Mouse (Mus musculus): Measurements from ENCODE around the gene 2010003K11Rik. TPM values are rescaled to one million over a fixed set of nuclear protein-coding genes. Genes with fewer than 3 reads are reported as not detected.

The 2010003K11Rik gene
- polyA plus RNA-seq, 1 experiment from 2014 or later = 0.45 TPM

- no peak overlapping the region for H3K9ac ChIP-seq (ENCODE audit: low read depth, low read length)
- H3K4me2 ChIP-seq (ENCODE audit: low read depth, low read length) = no peak overlapping the region
- H3K9me3 ChIP-seq (replicated peaks; ENCODE audit: control insufficient read depth, low read length) = no peaks in the 10 kb centered on the region
- ATAC-seq (ENCODE audit: low read depth) = no peak
- no peak overlapping the region for H3K27ac ChIP-seq (ENCODE audit: low read length)
- no peaks in the 10 kb centered on the region for H3K27me3 ChIP-seq (ENCODE audit: control insufficient read depth, insufficient read depth, low read depth, low read length)
- no peak overlapping the region for H3K4me3 ChIP-seq (ENCODE audit: low read depth, low read length)
- H3K4me1 ChIP-seq (ENCODE audit: control insufficient read depth, low read depth, low read length) = no peaks in the 10 kb centered on the region
- H3K36me3 ChIP-seq (ENCODE audit: control insufficient read depth, insufficient read depth) = no peaks in the 10 kb centered on the region
- WGBS (ENCODE audit: insufficient replicate concordance) = 58% methylated on average over 10 of the region's 10 CpGs
Observed at GRCm38 (mm10) chr19:4491080-4491695, 7.2 kb downstream of the 2010003K11Rik start.

GRCm38 (mm10) chr19:4487877-4488276, 10.5 kb downstream of the 2010003K11Rik start:
- H3K27me3 ChIP-seq (ENCODE audit: control insufficient read depth, insufficient read depth, low read depth, low read length) = no peaks in the 10 kb centered on the region
- H3K4me2 ChIP-seq (ENCODE audit: low read depth, low read length) = no peak overlapping the region
- H3K27ac ChIP-seq (ENCODE audit: low read length) = no peak overlapping the region
- H3K4me3 ChIP-seq (ENCODE audit: low read depth, low read length) = no peak overlapping the region
- no peak overlapping the region for H3K9ac ChIP-seq (ENCODE audit: low read depth, low read length)
- no peaks in the 10 kb centered on the region for H3K9me3 ChIP-seq (replicated peaks; ENCODE audit: control insufficient read depth, low read length)
- WGBS (ENCODE audit: insufficient replicate concordance) = 68% methylated on average over 2 of the region's 2 CpGs
- no peaks in the 10 kb centered on the region for H3K36me3 ChIP-seq (ENCODE audit: control insufficient read depth, insufficient read depth)
- no peaks in the 10 kb centered on the region for H3K4me1 ChIP-seq (ENCODE audit: control insufficient read depth, low read depth, low read length)
- no peak for ATAC-seq (ENCODE audit: low read depth)

GRCm38 (mm10) chr19:4485006-4485405, 13.4 kb downstream of the 2010003K11Rik start:
- no peak overlapping the region for H3K27ac ChIP-seq (ENCODE audit: low read length)
- 44% methylated on average over 5 of the region's 5 CpGs for WGBS (ENCODE audit: insufficient replicate concordance)
- no peak for ATAC-seq (ENCODE audit: low read depth)
- H3K4me1 ChIP-seq (ENCODE audit: control insufficient read depth, low read depth, low read length) = no peaks in the 10 kb centered on the region
- no peak overlapping the region for H3K4me3 ChIP-seq (ENCODE audit: low read depth, low read length)
- no peaks in the 10 kb centered on the region for H3K27me3 ChIP-seq (ENCODE audit: control insufficient read depth, insufficient read depth, low read depth, low read length)
- H3K4me2 ChIP-seq (ENCODE audit: low read depth, low read length) = no peak overlapping the region
- no peaks in the 10 kb centered on the region for H3K9me3 ChIP-seq (replicated peaks; ENCODE audit: control insufficient read depth, low read length)
- H3K9ac ChIP-seq (ENCODE audit: low read depth, low read length) = no peak overlapping the region
- H3K36me3 ChIP-seq (ENCODE audit: control insufficient read depth, insufficient read depth) = no peaks in the 10 kb centered on the region

GRCm38 (mm10) chr19:4482111-4482859, 16.1 kb downstream of the 2010003K11Rik start:
- H3K9ac ChIP-seq (ENCODE audit: low read depth, low read length) = no peak overlapping the region
- no peak overlapping the region for H3K4me2 ChIP-seq (ENCODE audit: low read depth, low read length)
- peaks cover 5% of the 10 kb centered on the region; the same call in 1 of the 2 replicates for H3K4me1 ChIP-seq (ENCODE audit: control insufficient read depth, low read depth, low read length)
- H3K9me3 ChIP-seq (replicated peaks; ENCODE audit: control insufficient read depth, low read length) = no peaks in the 10 kb centered on the region
- no peak overlapping the region for H3K4me3 ChIP-seq (ENCODE audit: low read depth, low read length)
- H3K27me3 ChIP-seq (ENCODE audit: control insufficient read depth, insufficient read depth, low read depth, low read length) = peaks cover 10% of the 10 kb centered on the region
- no peak for ATAC-seq (ENCODE audit: low read depth)
- no peaks in the 10 kb centered on the region for H3K36me3 ChIP-seq (ENCODE audit: control insufficient read depth, insufficient read depth)
- 62% methylated on average over 3 of the region's 3 CpGs for WGBS (ENCODE audit: insufficient replicate concordance)
- H3K27ac ChIP-seq (ENCODE audit: low read length) = no peak overlapping the region

- H3K4me1 ChIP-seq (ENCODE audit: control insufficient read depth, low read depth, low read length) = peaks cover 5% of the 10 kb centered on the region; the same call in 1 of the 2 replicates
- H3K9ac ChIP-seq (ENCODE audit: low read depth, low read length) = no peak overlapping the region
- no peak overlapping the region for H3K4me3 ChIP-seq (ENCODE audit: low read depth, low read length)
- H3K27me3 ChIP-seq (ENCODE audit: control insufficient read depth, insufficient read depth, low read depth, low read length) = peaks cover 19% of the 10 kb centered on the region
- H3K9me3 ChIP-seq (replicated peaks; ENCODE audit: control insufficient read depth, low read length) = no peaks in the 10 kb centered on the region
- ATAC-seq (ENCODE audit: low read depth) = no peak
- no peak overlapping the region for H3K4me2 ChIP-seq (ENCODE audit: low read depth, low read length)
- no peaks in the 10 kb centered on the region for H3K36me3 ChIP-seq (ENCODE audit: control insufficient read depth, insufficient read depth)
- H3K27ac ChIP-seq (ENCODE audit: low read length) = no peak overlapping the region
- WGBS (ENCODE audit: insufficient replicate concordance) = 14% methylated on average over 4 of the region's 4 CpGs
Observed at GRCm38 (mm10) chr19:4481326-4481725, 17.1 kb downstream of the 2010003K11Rik start.

GRCm38 (mm10) chr19:4480041-4480440, 18.3 kb downstream of the 2010003K11Rik start:
- H3K4me3 ChIP-seq (ENCODE audit: low read depth, low read length) = no peak overlapping the region
- 67% methylated on average over 2 of the region's 2 CpGs for WGBS (ENCODE audit: insufficient replicate concordance)

GRCm38 (mm10) chr19:4478190-4478516, 20.2 kb downstream of the 2010003K11Rik start:
- Histone ChIP-seq H3K9me3 (replicated peaks; ENCODE audit: control insufficient read depth, low read length) (no peaks in the 10 kb centered on the region), H3K27me3 (ENCODE audit: control insufficient read depth, insufficient read depth, low read depth, low read length) (peaks cover 39% of the 10 kb centered on the region), H3K4me2 (ENCODE audit: low read depth, low read length) (no peak overlapping the region), H3K4me1 (ENCODE audit: control insufficient read depth, low read depth, low read length) (peaks cover 5% of the 10 kb centered on the region; the same call in 1 of the 2 replicates), H3K9ac (ENCODE audit: low read depth, low read length) (no peak overlapping the region), H3K4me3 (ENCODE audit: low read depth, low read length) (no peak overlapping the region), H3K27ac (ENCODE audit: low read length) (no peak overlapping the region), H3K36me3 (ENCODE audit: control insufficient read depth, insufficient read depth) (no peaks in the 10 kb centered on the region)
- no peak for ATAC-seq (ENCODE audit: low read depth)
- WGBS (ENCODE audit: insufficient replicate concordance) = 19% methylated on average over 1 of the region's 1 CpGs

More at GRCm38 (mm10) chr19:4480041-4480440, 18.3 kb downstream of the 2010003K11Rik start:
- Histone ChIP-seq H3K36me3 (ENCODE audit: control insufficient read depth, insufficient read depth) (no peaks in the 10 kb centered on the region), H3K9me3 (replicated peaks; ENCODE audit: control insufficient read depth, low read length) (no peaks in the 10 kb centered on the region), H3K4me2 (ENCODE audit: low read depth, low read length) (no peak overlapping the region), H3K9ac (ENCODE audit: low read depth, low read length) (no peak overlapping the region), H3K27ac (ENCODE audit: low read length) (no peak overlapping the region), H3K27me3 (ENCODE audit: control insufficient read depth, insufficient read depth, low read depth, low read length) (peaks cover 29% of the 10 kb centered on the region), H3K4me1 (ENCODE audit: control insufficient read depth, low read depth, low read length) (peaks cover 5% of the 10 kb centered on the region; the same call in 1 of the 2 replicates)
- no peak for ATAC-seq (ENCODE audit: low read depth)

- Histone ChIP-seq H3K9me3 (replicated peaks; ENCODE audit: control insufficient read depth, low read length) (no peaks in the 10 kb centered on the region), H3K4me1 (ENCODE audit: control insufficient read depth, low read depth, low read length) (peaks cover 5% of the 10 kb centered on the region; the same call in 1 of the 2 replicates), H3K27me3 (ENCODE audit: control insufficient read depth, insufficient read depth, low read depth, low read length) (peaks cover 39% of the 10 kb centered on the region), H3K36me3 (ENCODE audit: control insufficient read depth, insufficient read depth) (no peaks in the 10 kb centered on the region), H3K4me3 (ENCODE audit: low read depth, low read length) (peak within 1 kb of the TSS; percentile 50), H3K4me2 (ENCODE audit: low read depth, low read length) (peak within 1 kb of the TSS; percentile 66), H3K27ac (ENCODE audit: low read length) (no peak within 1 kb of the TSS), H3K9ac (ENCODE audit: low read depth, low read length) (peak within 1 kb of the TSS; percentile 28; the same call in 1 of the 2 replicates)
- ATAC-seq (ENCODE audit: low read depth) = peak; percentile 27; the same call in 1 of the 2 replicates
- 21% methylated on average over 20 of the region's 21 CpGs for WGBS (ENCODE audit: insufficient replicate concordance)
Observed at GRCm38 (mm10) chr19:4477345-4478189, 20.8 kb downstream of the 2010003K11Rik start, which contains the start of gene Syt12. TSS of gene Syt12 (minus strand) at chr19:4477447.
